Mouse (Mus musculus) embryonic stem cell, embryonic (primary cell): ENCODE measurements at regions not wholly inside any gene's neighbourhood (a gene's known extent, or its start where the extent isn't known, plus 50 kb on each side); places are given as distances from the start of the nearest gene placed in this dataset.

ENCODE experiments used
- CTCF ChIA-PET, 4 experiments: fragments of 300-600 bp in 2 of 4; fragments of 350-600 bp in 2 of 4; sonication (Branson Sonifier 250); formaldehyde crosslinking; loops; one replicate each; lab custom pipeline; 2022; ENCODE audit warnings: inconsistent platforms in 2 of 4; lab: Charles Lee
- POLR2A ChIA-PET, 4 experiments: fragments of 300-600 bp in 2 of 4; fragments of 350-600 bp in 2 of 4; sonication (Branson Sonifier 250); formaldehyde crosslinking; loops; one replicate each; lab custom pipeline; 2022; ENCODE audit warnings: antibody characterized with exemption in 4 of 4, inconsistent platforms in 1 of 4; lab: Charles Lee

DNA sequence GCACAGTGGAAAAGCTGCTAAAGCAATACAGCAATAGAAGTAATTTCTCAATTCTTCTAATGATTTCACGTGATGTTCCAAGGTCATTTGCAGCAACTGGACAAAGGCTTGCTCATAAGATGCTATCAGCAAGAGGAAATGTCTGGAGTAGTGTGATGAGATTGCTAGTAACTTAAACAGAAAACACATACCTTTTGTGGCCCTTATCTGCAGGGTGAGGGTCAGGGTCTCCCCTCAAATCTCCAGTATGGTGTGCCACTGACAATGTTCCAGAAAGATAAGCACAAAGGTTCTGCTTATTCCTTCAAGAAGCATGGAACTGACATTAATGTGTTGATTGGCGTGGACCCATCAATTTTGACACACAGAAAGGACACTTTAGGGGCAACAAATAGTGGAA, 60.7 kb upstream of the Gabra1 start:
- POLR2A ChIA-PET = no interaction called here
- CTCF ChIA-PET = interaction anchor here in 1 of 4 experiments (0.6 kb wide), 1 partner anchor 32 kb away, joined by 3 read pairs; no protein-coding TSS in a partner anchor
